Mouse (Mus musculus): ENCODE measurements around the gene Kcnmb4.

DNA sequence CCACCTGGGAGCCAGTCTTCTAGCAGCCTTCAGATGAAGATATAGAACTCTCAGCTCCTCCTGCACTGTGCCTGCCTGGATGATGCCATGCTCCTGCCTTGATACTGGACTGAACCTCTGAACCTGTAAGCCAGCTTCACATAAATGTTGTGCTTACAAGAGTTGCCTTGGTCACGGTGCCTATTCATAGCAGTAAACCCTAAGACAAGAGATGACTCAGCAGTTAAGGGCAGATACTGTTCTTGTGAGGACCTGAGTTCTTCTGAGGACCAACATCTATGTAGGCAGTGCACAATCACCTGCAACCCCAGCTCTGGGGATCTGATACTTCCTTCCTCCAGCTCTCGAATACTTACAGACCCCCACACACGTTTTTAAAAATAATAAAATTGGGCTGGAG is 2.9 kb upstream of the Kcnmb4 start:
- no peak for TF ChIP-seq CTCF (IDR thresholded peaks at IDR 0.05; ENCODE audit: control insufficient read depth, insufficient read depth, low read length)
- no peak for TF ChIP-seq POLR2A (IDR thresholded peaks at IDR 0.05; ENCODE audit: borderline replicate concordance, control insufficient read depth, low read depth, low read length)
